Mouse (Mus musculus): ENCODE results near the gene Id3. TPM values are rescaled to one million over a fixed set of nuclear protein-coding genes. Genes with fewer than 3 reads are reported as not detected.

The Id3 gene
- total RNA-seq, 2 experiments from 2014 or later: 47.4 to 77.7 TPM

GRCm38 (mm10) chr4:136145991-136146711 lies 2.9 kb downstream of the Id3 start:
- no peak for DNase-seq (ENCODE audit: low spot score in 2 of 2)

- DNase-seq (ENCODE audit: low spot score in 2 of 2): no peak
Observed at GRCm38 (mm10) chr4:136146712-136147154, 3.4 kb downstream of the Id3 start.

- DNase-seq (ENCODE audit: low spot score in 2 of 2): peak; percentile 80 to 84
Observed at GRCm38 (mm10) chr4:136147436-136148135, 4.3 kb downstream of the Id3 start.

GRCm38 (mm10) chr4:136148342-136149044 lies 5.2 kb downstream of the Id3 start:
- peak; percentile 42 to 61 for DNase-seq (ENCODE audit: low spot score in 2 of 2)

- no peak for DNase-seq (ENCODE audit: low spot score in 2 of 2)
Observed at GRCm38 (mm10) chr4:136149045-136149379, 5.7 kb downstream of the Id3 start.

GRCm38 (mm10) chr4:136149734-136150133 lies 6.4 kb downstream of the Id3 start:
- DNase-seq (ENCODE audit: low spot score in 2 of 2): peak; percentile 71 to 82

- no peak for DNase-seq (ENCODE audit: low spot score in 2 of 2)
Observed at GRCm38 (mm10) chr4:136150596-136150995, 7.3 kb downstream of the Id3 start.

- DNase-seq (ENCODE audit: low spot score in 2 of 2): no peak
Observed at GRCm38 (mm10) chr4:136152821-136153220, 9.5 kb downstream of the Id3 start.

GRCm38 (mm10) chr4:136154462-136154861 lies 11.2 kb downstream of the Id3 start:
- no peak for DNase-seq (ENCODE audit: low spot score in 2 of 2)

GRCm38 (mm10) chr4:136158498-136158897 lies 15.2 kb downstream of the Id3 start:
- DNase-seq (ENCODE audit: low spot score in 2 of 2): no peak

- peak; percentile 70 to 73 for DNase-seq (ENCODE audit: low spot score in 2 of 2)
Observed at GRCm38 (mm10) chr4:136159802-136160397, 16.6 kb downstream of the Id3 start.

GRCm38 (mm10) chr4:136163448-136163847 lies 20.2 kb downstream of the Id3 start:
- peak; percentile 89 to 92 for DNase-seq (ENCODE audit: low spot score in 2 of 2)

GRCm38 (mm10) chr4:136164981-136165380 lies 21.7 kb downstream of the Id3 start:
- DNase-seq (ENCODE audit: low spot score in 2 of 2): no peak

GRCm38 (mm10) chr4:136167701-136168100 lies 24.4 kb downstream of the Id3 start:
- no peak for DNase-seq (ENCODE audit: low spot score in 2 of 2)

- DNase-seq (ENCODE audit: low spot score in 2 of 2): no peak
Observed at GRCm38 (mm10) chr4:136170401-136170800, 27.1 kb downstream of the Id3 start.

- DNase-seq (ENCODE audit: low spot score in 2 of 2): no peak
Observed at GRCm38 (mm10) chr4:136171455-136171854, 28.2 kb downstream of the Id3 start.

- DNase-seq (ENCODE audit: low spot score in 2 of 2): peak; percentile 57 to 62
Observed at GRCm38 (mm10) chr4:136172011-136172541, 28.8 kb downstream of the Id3 start, which contains the start of gene E2f2. E2f2 (plus strand) TSS chr4:136172394.

GRCm38 (mm10) chr4:136172542-136173209 lies 29.4 kb downstream of the Id3 start:
- DNase-seq (ENCODE audit: low spot score in 2 of 2): peak; percentile 73 to 76

GRCm38 (mm10) chr4:136173210-136173715 lies 30.0 kb downstream of the Id3 start:
- DNase-seq (ENCODE audit: low spot score in 2 of 2): no peak
